Mouse (Mus musculus): Measurements from ENCODE around the gene Nnat. TPM values are rescaled to one million over a fixed set of nuclear protein-coding genes. Genes with fewer than 3 reads are reported as not detected.
A peak's percentile ranks its signal among the peaks of the same experiment; 100 is the strongest.

Gene Nnat
- polyA plus RNA-seq (2015; fragmentation: Nextera tagmentation; extraction: Ambion mirVana): 685 and 703 TPM in 2 replicates

- peak; percentile 7; the same call in 1 of the 2 replicates for ATAC-seq (ENCODE audit: borderline replicate concordance, extremely low read depth, low FRiP score, low TSS enrichment)
- H3K27me3 ChIP-seq: no peaks in the 10 kb centered on the region
- 49% methylated on average over 27 of the region's 27 CpGs for WGBS
- peaks cover 34% of the 10 kb centered on the region for H3K4me1 ChIP-seq
- peaks cover 42% of the 10 kb centered on the region for H3K36me3 ChIP-seq
- peaks cover 19% of the 10 kb centered on the region for H3K9me3 ChIP-seq
- peak within 1 kb of the TSS; percentile 50 for H3K4me3 ChIP-seq
- peak within 1 kb of the TSS; percentile 69 for H3K4me2 ChIP-seq
- H3K9ac ChIP-seq: peak within 1 kb of the TSS; percentile 47
- peak within 1 kb of the TSS; percentile 72 for H3K27ac ChIP-seq
Measured at GRCm38 (mm10) chr2:157559858-157560257, at the start of gene Nnat. Gene Nnat (plus strand): TSS chr2:157560078.

GRCm38 (mm10) chr2:157512859-157513258 lies 47.0 kb upstream of the Nnat start:
- H3K4me2 ChIP-seq: no peak overlapping the region
- no peaks in the 10 kb centered on the region for H3K36me3 ChIP-seq
- 78% methylated on average over 9 of the region's 9 CpGs for WGBS
- no peak overlapping the region for H3K27ac ChIP-seq
- peaks cover 4% of the 10 kb centered on the region; the same call in 1 of the 2 replicates for H3K27me3 ChIP-seq
- H3K4me3 ChIP-seq: no peak overlapping the region
- no peaks in the 10 kb centered on the region for H3K9me3 ChIP-seq
- no peak for ATAC-seq (ENCODE audit: borderline replicate concordance, extremely low read depth, low FRiP score, low TSS enrichment)
- H3K9ac ChIP-seq: no peak overlapping the region
- H3K4me1 ChIP-seq: peaks cover 11% of the 10 kb centered on the region

GRCm38 (mm10) chr2:157513737-157514208 lies 46.1 kb upstream of the Nnat start:
- H3K4me3 ChIP-seq: no peak overlapping the region
- no peak overlapping the region for H3K27ac ChIP-seq
- ATAC-seq (ENCODE audit: borderline replicate concordance, extremely low read depth, low FRiP score, low TSS enrichment): no peak; the same call in 1 of the 2 replicates
- H3K4me1 ChIP-seq: peaks cover 11% of the 10 kb centered on the region
- 31% methylated on average over 9 of the region's 9 CpGs for WGBS
- H3K4me2 ChIP-seq: no peak overlapping the region
- no peak overlapping the region for H3K9ac ChIP-seq
- no peaks in the 10 kb centered on the region for H3K36me3 ChIP-seq
- peaks cover 3% of the 10 kb centered on the region; the same call in 1 of the 2 replicates for H3K27me3 ChIP-seq
- no peaks in the 10 kb centered on the region for H3K9me3 ChIP-seq

- Histone ChIP-seq H3K4me2 (no peak overlapping the region), H3K9ac (no peak overlapping the region), H3K27ac (no peak overlapping the region), H3K9me3 (no peaks in the 10 kb centered on the region), H3K4me3 (no peak overlapping the region), H3K4me1 (peaks cover 11% of the 10 kb centered on the region), H3K36me3 (no peaks in the 10 kb centered on the region), H3K27me3 (peaks cover 3% of the 10 kb centered on the region; the same call in 1 of the 2 replicates)
- 17% methylated on average over 4 of the region's 4 CpGs for WGBS
- no peak for ATAC-seq (ENCODE audit: borderline replicate concordance, extremely low read depth, low FRiP score, low TSS enrichment)
Measured at GRCm38 (mm10) chr2:157514353-157514752, 45.5 kb upstream of the Nnat start.

GRCm38 (mm10) chr2:157517526-157517925 lies 42.4 kb upstream of the Nnat start:
- no peak overlapping the region for H3K9ac ChIP-seq
- H3K36me3 ChIP-seq: no peaks in the 10 kb centered on the region
- no peaks in the 10 kb centered on the region for H3K9me3 ChIP-seq
- no peak overlapping the region for H3K27ac ChIP-seq
- 53% methylated on average over 6 of the region's 6 CpGs for WGBS
- no peak overlapping the region for H3K4me3 ChIP-seq
- H3K27me3 ChIP-seq: peaks cover 3% of the 10 kb centered on the region; the same call in 1 of the 2 replicates
- no peak for ATAC-seq (ENCODE audit: borderline replicate concordance, extremely low read depth, low FRiP score, low TSS enrichment)
- H3K4me1 ChIP-seq: peaks cover 11% of the 10 kb centered on the region
- no peak overlapping the region for H3K4me2 ChIP-seq

- Histone ChIP-seq H3K27me3 (peaks cover 3% of the 10 kb centered on the region; the same call in 1 of the 2 replicates), H3K4me1 (peaks cover 11% of the 10 kb centered on the region), H3K4me3 (no peak overlapping the region), H3K36me3 (no peaks in the 10 kb centered on the region), H3K9ac (no peak overlapping the region), H3K27ac (no peak overlapping the region), H3K9me3 (no peaks in the 10 kb centered on the region), H3K4me2 (no peak overlapping the region)
- no peak for ATAC-seq (ENCODE audit: borderline replicate concordance, extremely low read depth, low FRiP score, low TSS enrichment)
- WGBS: 35% methylated on average over 7 of the region's 7 CpGs
Measured at GRCm38 (mm10) chr2:157518451-157518850, 41.4 kb upstream of the Nnat start.

GRCm38 (mm10) chr2:157519452-157519851 lies 40.4 kb upstream of the Nnat start:
- H3K9me3 ChIP-seq: no peaks in the 10 kb centered on the region
- no peak overlapping the region for H3K4me2 ChIP-seq
- H3K4me1 ChIP-seq: peaks cover 3% of the 10 kb centered on the region
- whole genome bisulfite sequencing: 48% methylated on average over 6 of the region's 6 CpGs
- ATAC-seq (ENCODE audit: borderline replicate concordance, extremely low read depth, low FRiP score, low TSS enrichment): no peak
- H3K36me3 ChIP-seq: no peaks in the 10 kb centered on the region
- H3K4me3 ChIP-seq: no peak overlapping the region
- peaks cover under 1% of the 10 kb centered on the region; the same call in 1 of the 2 replicates for H3K27me3 ChIP-seq
- H3K9ac ChIP-seq: no peak overlapping the region
- H3K27ac ChIP-seq: no peak overlapping the region

- no peaks in the 10 kb centered on the region for H3K36me3 ChIP-seq
- H3K27ac ChIP-seq: no peak overlapping the region
- no peaks in the 10 kb centered on the region for H3K9me3 ChIP-seq
- no peak for ATAC-seq (ENCODE audit: borderline replicate concordance, extremely low read depth, low FRiP score, low TSS enrichment)
- no peaks in the 10 kb centered on the region for H3K4me1 ChIP-seq
- no peaks in the 10 kb centered on the region for H3K27me3 ChIP-seq
- no peak overlapping the region for H3K4me2 ChIP-seq
- no peak overlapping the region for H3K4me3 ChIP-seq
- WGBS: 20% methylated on average over 5 of the region's 5 CpGs
- no peak overlapping the region for H3K9ac ChIP-seq
Measured at GRCm38 (mm10) chr2:157520496-157520895, 39.4 kb upstream of the Nnat start.

GRCm38 (mm10) chr2:157522556-157522955 lies 37.3 kb upstream of the Nnat start:
- Histone ChIP-seq H3K36me3 (no peaks in the 10 kb centered on the region), H3K4me2 (no peak overlapping the region), H3K4me1 (no peaks in the 10 kb centered on the region), H3K4me3 (no peak overlapping the region), H3K9me3 (no peaks in the 10 kb centered on the region), H3K9ac (no peak overlapping the region), H3K27me3 (no peaks in the 10 kb centered on the region), H3K27ac (no peak overlapping the region)
- no peak for ATAC-seq (ENCODE audit: borderline replicate concordance, extremely low read depth, low FRiP score, low TSS enrichment)
- 67% methylated on average over 3 of the region's 3 CpGs for WGBS

GRCm38 (mm10) chr2:157530056-157530955 lies 29.6 kb upstream of the Nnat start:
- H3K9me3 ChIP-seq: no peaks in the 10 kb centered on the region
- ATAC-seq (ENCODE audit: borderline replicate concordance, extremely low read depth, low FRiP score, low TSS enrichment): no peak
- H3K9ac ChIP-seq: no peak overlapping the region
- WGBS: 62% methylated on average over 13 of the region's 13 CpGs
- H3K4me3 ChIP-seq: no peak overlapping the region
- no peaks in the 10 kb centered on the region for H3K27me3 ChIP-seq
- H3K36me3 ChIP-seq: no peaks in the 10 kb centered on the region
- no peak overlapping the region for H3K27ac ChIP-seq
- H3K4me1 ChIP-seq: peaks cover 3% of the 10 kb centered on the region; the same call in 1 of the 2 replicates
- H3K4me2 ChIP-seq: no peak overlapping the region

- Histone ChIP-seq H3K4me3 (no peak overlapping the region), H3K9ac (no peak overlapping the region), H3K36me3 (no peaks in the 10 kb centered on the region), H3K4me2 (no peak overlapping the region), H3K4me1 (peaks cover 10% of the 10 kb centered on the region), H3K27ac (no peak overlapping the region), H3K9me3 (no peaks in the 10 kb centered on the region), H3K27me3 (no peaks in the 10 kb centered on the region)
- ATAC-seq (ENCODE audit: borderline replicate concordance, extremely low read depth, low FRiP score, low TSS enrichment): no peak
- 33% methylated on average over 8 of the region's 8 CpGs for WGBS
Measured at GRCm38 (mm10) chr2:157531681-157532426, 28.0 kb upstream of the Nnat start.
